Mouse (Mus musculus): Measurements from ENCODE around the gene Ears2. TPM values are rescaled to one million over a fixed set of nuclear protein-coding genes. Genes with fewer than 3 reads are reported as not detected.
A peak's percentile ranks its signal among the peaks of the same experiment; 100 is the strongest.
"Not testable (repeated sequence)": the region's sequence is repeated elsewhere in the genome, so short reads cannot be mapped to it uniquely, and the experiment has no call there.

The Ears2 gene
- polyA plus RNA-seq (2015; fragmentation: Nextera tagmentation; extraction: Ambion mirVana) = 9.8 and 10.7 TPM in 2 replicates

- Histone ChIP-seq H3K4me1 (replicated peaks) (peaks cover 30% of the 10 kb centered on the region), H3K27me3 (no peaks in the 10 kb centered on the region), H3K4me2 (peak within 1 kb of the TSS; percentile 85), H3K27ac (replicated peaks) (peak within 1 kb of the TSS; percentile 96), H3K4me3 (peak within 1 kb of the TSS; percentile 100), H3K36me3 (peaks cover 13% of the 10 kb centered on the region), H3K9ac (peak within 1 kb of the TSS; percentile 98), H3K9me3 (no peaks in the 10 kb centered on the region)
- under 1% methylated on average over 60 of the region's 60 CpGs for WGBS
- peak; percentile 99 for ATAC-seq (ENCODE audit: low FRiP score, low read depth)
Observed at GRCm38 (mm10) chr7:122066945-122067516, at the start of gene Ears2, which contains the start of gene Ubfd1. Gene Ears2 (minus strand): TSS chr7:122067263. Gene Ubfd1 (plus strand): TSS chr7:122067175.

DNA sequence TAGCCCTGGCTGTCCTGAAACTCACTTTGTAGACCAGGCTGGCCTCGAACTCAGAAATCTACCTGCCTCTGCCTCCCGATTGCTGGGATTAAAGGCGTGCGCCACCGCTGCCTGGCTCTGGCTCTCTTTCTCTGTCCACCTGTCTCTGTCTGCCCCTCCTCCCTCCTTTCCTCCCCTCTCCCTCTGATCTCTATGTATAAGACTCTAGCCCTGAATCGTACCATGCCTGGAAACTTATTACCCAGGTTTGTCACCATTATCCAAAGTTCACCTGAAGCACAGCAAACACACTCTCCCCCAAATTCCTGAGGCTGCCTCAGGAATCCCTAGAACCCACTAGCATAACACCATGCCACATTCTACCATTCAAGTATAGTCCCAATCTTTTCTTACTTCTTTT, 41.1 kb upstream of the Ears2 start:
- Histone ChIP-seq H3K4me1 (replicated peaks) (no peaks in the 10 kb centered on the region), H3K9me3 (no peaks in the 10 kb centered on the region), H3K4me2 (no peak overlapping the region), H3K9ac (no peak overlapping the region), H3K4me3 (no peak overlapping the region), H3K27ac (replicated peaks) (no peak overlapping the region), H3K27me3 (no peaks in the 10 kb centered on the region), H3K36me3 (peaks cover 8% of the 10 kb centered on the region; the same call in 1 of the 2 replicates)
- 95% methylated on average over 6 of the region's 6 CpGs for WGBS
- ATAC-seq (ENCODE audit: low FRiP score, low read depth) = no peak

DNA sequence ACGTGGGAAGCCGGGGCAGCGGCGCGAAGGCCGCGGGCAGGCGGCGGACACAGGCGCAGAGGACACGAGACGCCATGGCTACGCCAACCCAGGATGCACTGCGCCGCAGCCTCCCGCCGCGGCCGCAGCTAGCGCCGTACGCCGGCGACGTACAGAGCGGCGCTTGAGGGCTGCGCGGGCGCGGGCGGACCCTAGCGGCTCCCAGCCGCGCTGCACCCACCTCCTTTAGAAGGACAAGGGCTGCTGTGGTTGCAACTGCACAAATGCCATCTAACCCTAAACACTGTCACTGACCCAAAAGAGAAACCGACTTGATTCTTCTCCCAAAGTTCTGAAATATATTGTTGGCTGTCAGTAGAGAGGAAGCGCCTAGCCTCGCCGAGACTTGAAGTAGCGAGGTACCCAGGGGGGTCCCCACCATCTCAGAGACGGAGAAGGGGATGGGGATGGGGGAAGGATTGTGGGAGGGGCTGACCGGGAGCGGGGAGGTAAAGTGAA, 34.7 kb upstream of the Ears2 start, which contains the start of gene Ndufab1:
Gene Ndufab1, minus strand, starts transcription at position 140 of the 498 bp plus-strand sequence.
- no peaks in the 10 kb centered on the region for H3K9me3 ChIP-seq
- ATAC-seq (ENCODE audit: low FRiP score, low read depth) = peak; percentile 98
- under 1% methylated on average over 32 of the region's 43 CpGs for WGBS

GRCm38 (mm10) chr7:122101014-122101746, 34.1 kb upstream of the Ears2 start:
- H3K27ac ChIP-seq (replicated peaks) = peak overlapping the region; percentile 77
- 9% methylated on average over 25 of the region's 28 CpGs for WGBS

More for the DNA sequence above, 34.7 kb upstream of the Ears2 start, which contains the start of gene Ndufab1:
- Histone ChIP-seq H3K4me2 (peak within 1 kb of the TSS; percentile 85), H3K4me3 (peak within 1 kb of the TSS; percentile 75), H3K36me3 (peaks cover 10% of the 10 kb centered on the region), H3K27ac (replicated peaks) (peak within 1 kb of the TSS; percentile 81), H3K27me3 (no peaks in the 10 kb centered on the region), H3K9ac (peak within 1 kb of the TSS; percentile 87), H3K4me1 (replicated peaks) (peaks cover 26% of the 10 kb centered on the region)

GRCm38 (mm10) chr7:122099222-122099621, 32.2 kb upstream of the Ears2 start:
- WGBS = 56% methylated on average over 4 of the region's 4 CpGs
- H3K4me2 ChIP-seq = no peak overlapping the region
- H3K4me3 ChIP-seq = no peak overlapping the region
- no peak overlapping the region for H3K9ac ChIP-seq
- peaks cover 33% of the 10 kb centered on the region for H3K36me3 ChIP-seq
- no peak for ATAC-seq (ENCODE audit: low FRiP score, low read depth)
- H3K4me1 ChIP-seq (replicated peaks) = peaks cover 26% of the 10 kb centered on the region
- H3K27ac ChIP-seq (replicated peaks) = no peak overlapping the region
- no peaks in the 10 kb centered on the region for H3K27me3 ChIP-seq
- no peaks in the 10 kb centered on the region for H3K9me3 ChIP-seq

More at GRCm38 (mm10) chr7:122101014-122101746, 34.1 kb upstream of the Ears2 start:
- Histone ChIP-seq H3K4me1 (replicated peaks) (peaks cover 26% of the 10 kb centered on the region), H3K4me3 (peak overlapping the region; percentile 75), H3K9ac (peak overlapping the region; percentile 87), H3K4me2 (peak overlapping the region; percentile 85), H3K36me3 (peaks cover 14% of the 10 kb centered on the region)
- ATAC-seq (ENCODE audit: low FRiP score, low read depth) = peak; percentile 82
- H3K27me3 ChIP-seq, H3K9me3 ChIP-seq: not testable (repeated sequence)

DNA sequence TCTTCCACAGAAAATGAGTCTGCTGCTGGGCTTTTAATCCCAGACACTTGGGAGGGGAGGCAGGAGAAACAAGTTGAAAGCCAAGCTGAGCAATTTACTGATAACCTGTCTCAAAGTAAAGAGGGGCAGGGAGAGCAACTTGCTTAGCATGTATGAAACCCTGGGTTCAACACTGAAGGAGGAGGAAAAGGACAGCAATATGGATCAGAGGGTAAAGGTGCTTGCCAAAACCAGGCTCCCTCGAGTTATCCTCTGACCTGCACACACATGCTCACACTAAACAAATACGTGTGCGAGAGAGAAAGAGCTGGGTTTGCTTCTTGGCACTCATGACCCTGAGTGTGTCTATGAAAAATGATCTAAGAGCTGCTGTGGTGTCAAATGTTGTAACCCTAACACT, 30.9 kb upstream of the Ears2 start:
- no peak for ATAC-seq (ENCODE audit: low FRiP score, low read depth)
- H3K9ac ChIP-seq = no peak overlapping the region
- H3K4me2 ChIP-seq = no peak overlapping the region
- H3K36me3 ChIP-seq = peaks cover 41% of the 10 kb centered on the region
- WGBS = 96% methylated on average over 3 of the region's 3 CpGs
- no peaks in the 10 kb centered on the region for H3K9me3 ChIP-seq
- H3K4me3 ChIP-seq = no peak overlapping the region
- H3K27me3 ChIP-seq = no peaks in the 10 kb centered on the region
- H3K4me1 ChIP-seq (replicated peaks) = peaks cover 26% of the 10 kb centered on the region
- H3K27ac ChIP-seq (replicated peaks) = no peak overlapping the region

- no peak overlapping the region for H3K9ac ChIP-seq
- H3K36me3 ChIP-seq = peaks cover 70% of the 10 kb centered on the region
- H3K4me3 ChIP-seq = no peak overlapping the region
- no peak overlapping the region for H3K4me2 ChIP-seq
- ATAC-seq (ENCODE audit: low FRiP score, low read depth) = no peak
- no peaks in the 10 kb centered on the region for H3K9me3 ChIP-seq
- H3K4me1 ChIP-seq (replicated peaks) = peaks cover 8% of the 10 kb centered on the region
- H3K27ac ChIP-seq (replicated peaks) = no peak overlapping the region
- H3K27me3 ChIP-seq = no peaks in the 10 kb centered on the region
- 99% methylated on average over 2 of the region's 2 CpGs for WGBS
Observed at GRCm38 (mm10) chr7:122094564-122095330, 27.7 kb upstream of the Ears2 start.

DNA sequence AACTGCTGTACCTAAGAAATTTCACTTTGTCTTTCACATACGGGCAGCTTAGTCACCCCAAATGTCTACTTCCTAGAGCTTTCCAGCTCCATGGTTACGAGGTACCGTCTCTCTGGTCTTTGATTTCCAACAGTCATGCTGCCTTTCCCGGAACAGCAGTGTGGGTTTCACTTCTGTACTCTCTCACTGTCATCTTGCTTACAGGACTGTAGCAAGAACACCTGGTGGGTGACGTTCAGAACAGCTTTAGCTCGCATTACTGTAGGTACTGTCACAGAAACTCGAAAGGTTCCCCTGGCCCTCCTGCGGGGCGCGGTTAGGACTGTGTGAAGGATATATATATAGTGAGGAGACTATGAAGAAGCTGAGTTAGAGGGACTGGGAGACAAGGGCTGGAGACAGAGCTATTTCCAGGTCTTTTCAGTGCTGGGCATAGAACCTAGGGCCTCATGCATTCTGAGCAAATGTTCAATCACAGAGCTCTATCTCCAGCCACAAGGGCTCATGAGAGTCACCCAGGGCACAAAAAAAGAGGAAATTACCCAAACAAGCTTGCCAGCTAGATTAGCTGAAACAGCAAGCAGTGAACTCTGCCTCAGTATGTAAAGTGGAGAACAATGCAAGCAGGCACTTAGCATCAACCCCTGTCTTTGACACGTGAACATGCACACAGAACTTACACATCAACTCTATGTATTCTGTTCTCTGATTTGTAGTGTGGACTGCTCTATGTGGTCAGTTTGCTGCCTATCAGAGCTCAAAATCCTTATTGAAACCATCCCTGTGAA, 20.3 kb upstream of the Ears2 start:
- Histone ChIP-seq H3K27ac (replicated peaks) (no peak overlapping the region), H3K4me1 (replicated peaks) (no peaks in the 10 kb centered on the region), H3K36me3 (peaks cover 63% of the 10 kb centered on the region), H3K27me3 (no peaks in the 10 kb centered on the region), H3K4me2 (no peak overlapping the region), H3K9ac (no peak overlapping the region), H3K4me3 (no peak overlapping the region), H3K9me3 (no peaks in the 10 kb centered on the region)
- no peak for ATAC-seq (ENCODE audit: low FRiP score, low read depth)
- WGBS = 91% methylated on average over 11 of the region's 11 CpGs

DNA sequence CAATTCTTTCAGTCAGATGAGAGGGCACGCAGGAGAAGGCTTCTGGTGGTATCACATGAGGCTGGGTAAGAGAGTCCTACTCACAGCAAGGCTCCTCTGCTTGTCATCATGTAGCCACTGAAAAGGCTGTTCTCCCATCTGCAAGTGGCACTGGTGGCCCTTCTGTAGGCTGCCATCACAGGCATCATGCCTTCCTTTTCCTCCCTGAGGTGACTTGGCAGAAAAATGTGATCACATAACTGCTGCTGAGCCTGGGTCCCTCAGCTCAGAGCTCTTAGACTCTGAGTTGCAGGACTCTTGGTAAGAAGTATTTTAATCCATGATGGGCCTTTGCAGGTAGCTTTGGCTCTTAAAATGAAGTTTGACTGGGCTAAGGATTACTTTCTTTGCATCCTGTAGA, 14.0 kb upstream of the Ears2 start:
- no peaks in the 10 kb centered on the region for H3K4me1 ChIP-seq (replicated peaks)
- 100% methylated on average over 1 of the region's 1 CpGs for WGBS
- no peak overlapping the region for H3K27ac ChIP-seq (replicated peaks)
- peaks cover 56% of the 10 kb centered on the region for H3K36me3 ChIP-seq
- no peak overlapping the region for H3K9ac ChIP-seq
- no peaks in the 10 kb centered on the region for H3K9me3 ChIP-seq
- H3K27me3 ChIP-seq = no peaks in the 10 kb centered on the region
- H3K4me2 ChIP-seq = no peak overlapping the region
- H3K4me3 ChIP-seq = no peak overlapping the region
- no peak for ATAC-seq (ENCODE audit: low FRiP score, low read depth)

DNA sequence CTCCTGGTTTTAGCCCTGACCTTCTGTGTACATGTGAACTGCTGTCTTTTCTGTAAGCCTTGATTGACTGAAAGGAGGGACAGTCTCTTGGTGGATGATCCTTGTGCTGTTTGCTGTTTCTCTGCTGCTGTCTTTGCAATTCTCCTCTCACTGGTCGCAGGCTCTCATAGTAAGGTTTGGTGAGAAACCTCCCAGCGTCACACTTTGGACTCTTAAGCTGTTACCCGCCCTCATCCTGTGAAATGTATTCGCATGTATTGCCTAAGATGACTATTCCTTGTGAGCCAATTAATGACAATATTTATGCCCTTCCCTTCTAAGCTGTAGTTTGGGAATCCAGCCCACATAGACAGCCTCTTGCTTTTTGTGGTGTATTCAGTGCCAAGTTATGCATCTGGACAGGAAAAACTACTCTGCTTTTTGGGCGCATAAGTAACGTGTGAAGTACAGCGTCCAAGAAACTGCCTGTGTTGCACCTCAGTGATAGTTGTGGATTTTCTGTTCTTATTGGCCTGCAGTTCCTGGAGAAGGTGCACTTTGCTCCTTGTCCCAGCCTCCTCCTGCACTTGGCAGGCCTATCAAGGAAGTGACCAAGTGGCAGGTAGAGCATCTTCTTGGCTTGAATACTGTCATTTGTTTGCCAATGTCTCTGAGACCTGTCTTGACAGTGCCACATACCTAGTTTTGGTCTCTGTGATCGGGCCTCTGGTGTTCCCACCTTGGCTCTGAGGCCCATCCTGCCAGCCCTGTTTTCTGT, 12.9 kb upstream of the Ears2 start:
- H3K36me3 ChIP-seq = peaks cover 66% of the 10 kb centered on the region
- H3K4me1 ChIP-seq (replicated peaks) = no peaks in the 10 kb centered on the region
- no peaks in the 10 kb centered on the region for H3K9me3 ChIP-seq
- H3K9ac ChIP-seq = no peak overlapping the region
- H3K4me2 ChIP-seq = no peak overlapping the region
- H3K27ac ChIP-seq (replicated peaks) = no peak overlapping the region
- WGBS = 95% methylated on average over 8 of the region's 8 CpGs
- ATAC-seq (ENCODE audit: low FRiP score, low read depth) = no peak
- H3K27me3 ChIP-seq = no peaks in the 10 kb centered on the region
- H3K4me3 ChIP-seq = no peak overlapping the region

DNA sequence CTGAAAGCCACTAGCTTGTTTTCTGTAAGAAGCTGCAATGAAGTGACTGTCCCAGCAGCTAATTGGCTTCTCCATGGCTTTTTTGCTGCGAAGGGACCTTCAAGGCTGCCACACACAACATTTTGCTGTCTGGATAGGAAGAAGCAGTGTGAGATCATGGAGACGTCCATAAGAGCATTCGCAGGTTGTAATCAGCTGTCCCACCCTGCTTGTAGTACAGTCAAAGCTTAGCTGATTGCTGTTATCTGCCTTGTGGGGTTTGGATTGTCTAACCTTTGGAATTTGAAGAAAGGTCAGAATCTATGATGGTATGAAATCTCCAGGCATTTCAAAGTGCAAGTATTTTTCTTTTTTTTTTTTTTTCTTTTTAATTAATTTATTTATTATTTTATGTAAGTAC, 7.3 kb upstream of the Ears2 start:
- Histone ChIP-seq H3K27me3 (no peaks in the 10 kb centered on the region), H3K9me3 (no peaks in the 10 kb centered on the region), H3K27ac (replicated peaks) (no peak overlapping the region), H3K4me1 (replicated peaks) (peaks cover 4% of the 10 kb centered on the region), H3K9ac (no peak overlapping the region), H3K36me3 (peaks cover 81% of the 10 kb centered on the region), H3K4me3 (no peak overlapping the region), H3K4me2 (no peak overlapping the region)
- no peak for ATAC-seq (ENCODE audit: low FRiP score, low read depth)
- 93% methylated on average over 3 of the region's 3 CpGs for whole genome bisulfite sequencing

Measured in hindbrain, embryonic 15.5 days (tissue).